Mouse (Mus musculus): ENCODE measurements around the gene Prss42. TPM values are rescaled to one million over a fixed set of nuclear protein-coding genes. Genes with fewer than 3 reads are reported as not detected.
"Not testable (repeated sequence)": the region's sequence is repeated elsewhere in the genome, so short reads cannot be mapped to it uniquely, and the experiment has no call there.

Gene Prss42
- polyA plus RNA-seq, 1 experiment from 2014 or later: not detected

DNA sequence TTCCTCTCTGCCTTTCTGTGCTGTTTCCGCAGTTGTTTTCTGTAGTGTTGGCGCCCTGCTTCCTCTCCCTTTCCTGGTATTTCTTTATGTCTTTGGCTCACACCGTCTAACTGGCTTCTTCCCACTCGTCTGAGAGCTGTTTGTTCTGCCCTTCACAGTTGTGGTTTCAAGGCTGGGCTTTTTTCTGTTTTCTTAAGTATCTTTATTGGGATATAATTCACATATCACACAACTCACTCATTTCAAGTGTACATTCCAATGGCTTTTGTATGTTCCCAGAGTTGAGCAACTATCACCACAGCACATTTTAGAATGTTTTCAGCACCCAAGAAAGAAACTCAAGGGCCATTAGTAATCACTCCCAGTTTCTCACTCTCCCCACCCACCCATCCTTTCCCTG is 7.5 kb upstream of the Prss42 start:
- H3K27ac ChIP-seq (replicated peaks): no peak overlapping the region
- 46% methylated on average over 4 of the region's 4 CpGs for WGBS (ENCODE audit: insufficient replicate concordance)
- H3K36me3 ChIP-seq (replicated peaks): no peaks in the 10 kb centered on the region
- no peak overlapping the region for H3K4me3 ChIP-seq (replicated peaks)
- H3K9ac ChIP-seq: no peak overlapping the region
- no peak overlapping the region for H3K4me2 ChIP-seq
- no peaks in the 10 kb centered on the region for H3K9me3 ChIP-seq (replicated peaks)
- ATAC-seq (ENCODE audit: insufficient read depth): no peak
- H3K27me3 ChIP-seq: no peaks in the 10 kb centered on the region
- no peaks in the 10 kb centered on the region for H3K4me1 ChIP-seq (replicated peaks)

DNA sequence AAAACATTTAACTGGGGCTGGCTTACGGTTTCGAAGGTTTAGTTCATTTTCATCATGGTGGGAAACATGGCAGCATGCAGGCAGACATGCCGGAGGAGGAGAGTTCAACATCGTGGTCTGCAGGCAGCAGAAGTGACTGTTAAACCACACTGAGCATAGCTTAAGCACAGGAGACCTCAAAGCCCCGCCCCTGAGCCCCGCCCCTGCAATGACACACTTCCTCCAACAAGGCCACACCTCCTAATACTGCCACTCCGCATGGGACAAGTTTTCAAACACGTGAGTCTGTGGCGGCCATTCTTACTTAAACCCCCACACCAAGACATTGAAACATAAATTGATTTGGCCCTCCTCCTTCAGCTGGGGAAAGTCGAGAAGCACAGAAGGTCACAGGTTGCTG is 953 bp upstream of the Prss42 start:
- no peak overlapping the region for H3K9ac ChIP-seq
- 55% methylated on average over 10 of the region's 10 CpGs for WGBS (ENCODE audit: insufficient replicate concordance)

DNA sequence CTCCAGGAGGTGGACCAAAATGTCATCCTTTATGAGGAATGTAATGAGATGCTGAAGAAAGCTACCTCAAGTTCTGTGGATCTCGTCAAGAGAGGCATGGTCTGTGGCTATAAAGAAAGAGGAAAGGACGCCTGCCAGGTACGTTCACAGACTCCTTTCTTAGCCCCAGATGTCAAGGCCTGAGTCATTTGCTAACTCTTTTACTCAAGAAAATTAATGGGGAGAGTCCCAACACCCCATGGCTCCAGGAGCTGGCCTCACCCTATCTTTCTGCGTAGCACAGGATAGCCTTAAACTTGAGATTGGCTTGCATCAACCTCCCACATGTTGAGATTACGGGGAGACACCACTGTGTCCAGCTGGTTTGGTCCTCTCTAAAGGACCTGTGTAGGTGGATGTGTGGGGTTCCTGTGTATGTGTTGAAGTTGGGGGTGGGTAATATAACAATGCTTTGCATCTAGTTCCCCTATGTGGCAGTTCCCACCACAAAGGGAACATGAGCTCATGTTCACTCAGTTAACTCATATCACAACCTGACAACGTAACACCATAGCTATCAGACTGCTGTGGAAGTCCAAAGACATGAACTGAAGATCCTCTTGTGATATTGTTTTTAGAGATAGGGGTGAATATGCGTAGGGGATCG is 3.0 kb downstream of the Prss42 start:
- H3K27ac ChIP-seq (replicated peaks): no peak overlapping the region
- no peaks in the 10 kb centered on the region for H3K4me1 ChIP-seq (replicated peaks)
- no peaks in the 10 kb centered on the region for H3K9me3 ChIP-seq (replicated peaks)
- no peaks in the 10 kb centered on the region for H3K27me3 ChIP-seq
- ATAC-seq (ENCODE audit: insufficient read depth): no peak
- no peak overlapping the region for H3K4me2 ChIP-seq
- no peak overlapping the region for H3K9ac ChIP-seq
- no peaks in the 10 kb centered on the region for H3K36me3 ChIP-seq (replicated peaks)
- WGBS (ENCODE audit: insufficient replicate concordance): 61% methylated on average over 8 of the region's 8 CpGs
- no peak overlapping the region for H3K4me3 ChIP-seq (replicated peaks)

More for the DNA sequence above, 953 bp upstream of the Prss42 start:
- Histone ChIP-seq H3K9me3 (replicated peaks) (no peaks in the 10 kb centered on the region), H3K36me3 (replicated peaks) (no peaks in the 10 kb centered on the region), H3K27ac (replicated peaks) (no peak overlapping the region), H3K4me2 (no peak overlapping the region), H3K27me3 (no peaks in the 10 kb centered on the region), H3K4me1 (replicated peaks) (no peaks in the 10 kb centered on the region), H3K4me3 (replicated peaks) (no peak overlapping the region)
- no peak for ATAC-seq (ENCODE audit: insufficient read depth)

DNA sequence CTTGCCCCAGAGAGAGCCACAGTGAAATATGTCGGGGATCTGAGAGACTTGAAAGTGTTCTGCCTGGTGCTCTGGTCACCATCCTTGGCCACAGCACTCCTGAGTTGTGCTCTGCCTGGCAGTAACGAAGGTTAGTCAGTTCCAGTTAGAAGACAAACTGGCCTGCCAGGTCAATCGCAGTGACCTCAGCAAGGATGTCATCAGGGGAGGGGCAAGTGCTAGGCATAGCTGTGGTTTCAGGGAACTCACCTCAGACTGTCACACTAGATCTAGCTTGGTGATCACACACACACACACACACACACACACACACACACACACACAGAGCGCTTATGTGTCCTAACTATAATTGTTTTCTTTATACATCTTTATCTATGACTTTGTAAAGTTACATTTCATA is 5.3 kb downstream of the Prss42 start:
- H3K4me2 ChIP-seq: no peak overlapping the region
- ATAC-seq (ENCODE audit: insufficient read depth): no peak
- H3K27ac ChIP-seq (replicated peaks): no peak overlapping the region
- H3K36me3 ChIP-seq (replicated peaks): no peaks in the 10 kb centered on the region
- no peaks in the 10 kb centered on the region for H3K4me1 ChIP-seq (replicated peaks)
- WGBS (ENCODE audit: insufficient replicate concordance): 49% methylated on average over 4 of the region's 4 CpGs
- H3K9ac ChIP-seq: no peak overlapping the region
- H3K27me3 ChIP-seq: no peaks in the 10 kb centered on the region
- no peak overlapping the region for H3K4me3 ChIP-seq (replicated peaks)
- H3K9me3 ChIP-seq (replicated peaks): no peaks in the 10 kb centered on the region

DNA sequence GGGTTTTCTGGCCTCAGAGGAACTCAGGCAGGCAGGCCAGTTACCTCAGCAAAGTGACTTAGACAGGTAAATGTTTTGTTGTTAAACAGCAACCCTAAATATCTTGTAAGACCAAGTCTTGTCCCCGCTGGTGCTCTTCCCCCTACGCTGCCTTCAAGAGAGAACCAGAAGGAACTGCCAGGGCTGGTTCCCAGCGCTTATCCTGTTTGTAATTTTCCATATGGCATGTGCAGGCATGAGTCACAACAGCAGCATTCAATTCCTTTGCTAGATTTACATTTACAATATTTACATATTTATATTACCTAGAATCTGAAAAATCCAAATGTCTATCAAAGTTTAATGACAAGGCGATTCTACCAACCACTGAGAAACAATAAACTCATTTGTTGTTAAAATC is 12.1 kb downstream of the Prss42 start:
- no peak overlapping the region for H3K27ac ChIP-seq (replicated peaks)
- H3K4me1 ChIP-seq (replicated peaks): no peaks in the 10 kb centered on the region
- no peak for ATAC-seq (ENCODE audit: insufficient read depth)
- no peak overlapping the region for H3K9ac ChIP-seq
- H3K9me3 ChIP-seq (replicated peaks): no peaks in the 10 kb centered on the region
- H3K4me2 ChIP-seq: no peak overlapping the region
- no peaks in the 10 kb centered on the region for H3K36me3 ChIP-seq (replicated peaks)
- H3K27me3 ChIP-seq: no peaks in the 10 kb centered on the region
- no peak overlapping the region for H3K4me3 ChIP-seq (replicated peaks)
- 61% methylated on average over 4 of the region's 4 CpGs for WGBS (ENCODE audit: insufficient replicate concordance)

DNA sequence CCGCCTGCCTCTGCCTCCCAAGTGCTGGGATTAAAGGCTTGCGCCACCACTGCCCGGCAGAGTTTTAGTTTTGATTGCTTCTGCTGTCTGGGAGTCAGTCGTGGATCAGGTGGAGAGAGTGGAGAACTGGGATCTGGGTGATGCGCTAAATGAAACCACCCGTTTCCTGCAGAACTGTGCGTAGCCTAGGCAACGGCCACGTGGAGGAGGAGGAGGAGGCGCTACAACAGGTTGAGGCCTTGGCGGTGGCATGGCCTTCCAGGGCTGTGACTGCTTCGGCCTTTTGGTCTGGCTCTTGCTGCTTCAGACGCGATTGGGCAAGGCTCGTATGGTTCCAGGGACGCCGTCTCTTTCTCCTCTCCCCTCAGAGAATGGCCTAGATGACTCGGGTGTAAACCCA is 15.8 kb downstream of the Prss42 start, which contains the start of gene Prss44:
TSS of gene Prss44 (plus strand) at position 206 of the 400 bp plus-strand sequence.
- no peak for ATAC-seq (ENCODE audit: insufficient read depth)
- H3K27me3 ChIP-seq: no peaks in the 10 kb centered on the region
- H3K9ac ChIP-seq: no peak within 1 kb of the TSS
- no peak within 1 kb of the TSS for H3K4me2 ChIP-seq
- H3K9me3 ChIP-seq (replicated peaks): no peaks in the 10 kb centered on the region
- H3K36me3 ChIP-seq (replicated peaks): no peaks in the 10 kb centered on the region
- 50% methylated on average over 18 of the region's 18 CpGs for WGBS (ENCODE audit: insufficient replicate concordance)
- no peaks in the 10 kb centered on the region for H3K4me1 ChIP-seq (replicated peaks)
- no peak within 1 kb of the TSS for H3K27ac ChIP-seq (replicated peaks)
- no peak within 1 kb of the TSS for H3K4me3 ChIP-seq (replicated peaks)

DNA sequence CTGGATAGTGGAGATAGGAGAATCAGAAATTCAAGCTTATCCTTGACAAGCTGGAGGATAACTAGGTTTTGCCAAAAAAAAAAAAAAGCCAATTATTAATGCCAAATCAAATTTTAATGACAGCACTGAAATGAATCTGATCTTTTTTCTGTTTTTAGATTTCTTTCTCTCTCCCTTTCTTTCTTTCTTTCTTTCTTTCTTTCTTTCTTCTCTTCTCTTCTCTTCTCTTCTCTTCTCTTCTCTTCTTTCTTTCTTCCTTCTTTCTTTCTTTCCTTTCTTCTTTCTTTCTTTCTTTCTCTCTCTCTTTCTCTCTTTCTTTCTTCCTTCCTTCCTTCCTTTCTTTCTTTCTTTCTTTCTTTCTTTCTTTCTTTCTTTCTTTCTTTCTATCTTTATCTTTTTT is 22.6 kb downstream of the Prss42 start:
- H3K9me3 ChIP-seq (replicated peaks); H3K4me1 ChIP-seq (replicated peaks); H3K4me3 ChIP-seq (replicated peaks); H3K36me3 ChIP-seq (replicated peaks); H3K9ac ChIP-seq; H3K27ac ChIP-seq (replicated peaks); H3K4me2 ChIP-seq; ATAC-seq (ENCODE audit: insufficient read depth); H3K27me3 ChIP-seq: not testable (repeated sequence)

DNA sequence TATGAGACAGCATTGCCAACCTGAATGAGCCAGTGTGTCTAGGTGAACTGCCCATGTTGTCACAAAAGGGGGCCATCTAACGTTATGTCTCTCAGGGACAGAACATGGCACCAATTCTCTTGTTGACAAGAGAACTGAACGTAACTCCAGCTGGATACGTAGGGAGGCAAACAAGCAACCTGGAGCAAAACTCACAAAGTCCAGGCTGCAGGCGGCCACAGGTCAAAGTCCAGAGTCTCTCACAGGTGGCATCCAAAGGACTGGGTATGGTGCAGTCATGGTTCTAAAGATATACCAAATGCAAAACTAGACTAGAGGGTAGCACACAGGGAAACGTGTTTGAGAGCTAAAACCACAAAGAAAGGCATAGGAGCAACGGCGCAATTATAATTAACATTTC is 23.5 kb downstream of the Prss42 start:
- Histone ChIP-seq H3K9ac (no peak overlapping the region), H3K4me3 (replicated peaks) (no peak overlapping the region), H3K4me2 (no peak overlapping the region), H3K27me3 (0 out of 2 replicates have a peak, but pooled peaks cover 4% of the 10 kb centered on the region), H3K36me3 (replicated peaks) (no peaks in the 10 kb centered on the region), H3K9me3 (replicated peaks) (no peaks in the 10 kb centered on the region), H3K27ac (replicated peaks) (no peak overlapping the region), H3K4me1 (replicated peaks) (no peaks in the 10 kb centered on the region)
- 60% methylated on average over 7 of the region's 7 CpGs for WGBS (ENCODE audit: insufficient replicate concordance)
- no peak for ATAC-seq (ENCODE audit: insufficient read depth)

DNA sequence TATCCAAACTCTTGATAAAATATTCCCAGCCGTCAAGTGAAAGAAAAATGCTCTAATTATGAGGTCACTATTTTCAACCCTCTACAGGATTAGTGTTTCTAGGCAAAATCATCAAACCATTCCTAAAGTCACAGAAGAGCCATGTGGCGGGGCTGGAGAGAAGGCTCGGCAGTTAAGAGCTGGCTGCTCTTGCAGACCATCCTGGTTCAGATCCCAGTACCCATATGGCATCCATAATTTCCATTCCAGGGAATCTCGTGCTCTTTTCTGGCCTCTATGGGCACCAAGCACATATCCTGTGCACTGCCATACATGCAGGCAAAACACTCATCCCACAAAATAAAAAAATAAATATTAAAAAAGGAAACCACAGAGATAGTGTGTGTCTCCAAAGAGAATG is 27.5 kb downstream of the Prss42 start:
- Histone ChIP-seq H3K4me1 (replicated peaks) (no peaks in the 10 kb centered on the region), H3K27me3 (peaks cover 7% of the 10 kb centered on the region; the same call in 1 of the 2 replicates), H3K4me3 (replicated peaks) (no peak overlapping the region), H3K36me3 (replicated peaks) (no peaks in the 10 kb centered on the region), H3K9me3 (replicated peaks) (no peaks in the 10 kb centered on the region), H3K9ac (no peak overlapping the region), H3K27ac (replicated peaks) (no peak overlapping the region), H3K4me2 (no peak overlapping the region)
- WGBS (ENCODE audit: insufficient replicate concordance): 53% methylated on average over 4 of the region's 4 CpGs
- ATAC-seq (ENCODE audit: insufficient read depth): no peak

DNA sequence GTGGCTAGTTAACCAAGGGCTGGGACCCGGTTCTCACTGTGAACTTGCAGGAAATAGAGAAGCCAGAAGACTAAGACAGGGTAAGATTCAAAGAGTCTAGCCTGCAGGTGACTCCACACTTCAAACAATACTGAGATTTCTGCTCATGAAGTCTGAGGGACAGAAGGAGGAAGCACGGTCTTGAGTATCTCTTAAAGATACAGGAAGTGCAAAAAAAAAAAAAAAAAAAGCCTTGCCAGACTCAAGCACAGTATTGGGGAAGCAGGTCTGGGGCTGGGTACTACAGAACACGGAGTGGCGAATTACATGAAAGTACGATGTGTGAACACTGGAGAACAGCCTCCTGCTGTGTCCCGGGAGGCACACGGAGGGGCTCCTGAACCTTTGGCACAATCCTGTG is 27.9 kb downstream of the Prss42 start:
- no peak overlapping the region for H3K9ac ChIP-seq
- H3K9me3 ChIP-seq (replicated peaks): no peaks in the 10 kb centered on the region
- WGBS (ENCODE audit: insufficient replicate concordance): 26% methylated on average over 7 of the region's 7 CpGs
- H3K4me1 ChIP-seq (replicated peaks): no peaks in the 10 kb centered on the region
- H3K4me3 ChIP-seq (replicated peaks): no peak overlapping the region
- no peak for ATAC-seq (ENCODE audit: insufficient read depth)
- no peak overlapping the region for H3K27ac ChIP-seq (replicated peaks)
- peaks cover 7% of the 10 kb centered on the region; the same call in 1 of the 2 replicates for H3K27me3 ChIP-seq
- no peak overlapping the region for H3K4me2 ChIP-seq
- no peaks in the 10 kb centered on the region for H3K36me3 ChIP-seq (replicated peaks)

DNA sequence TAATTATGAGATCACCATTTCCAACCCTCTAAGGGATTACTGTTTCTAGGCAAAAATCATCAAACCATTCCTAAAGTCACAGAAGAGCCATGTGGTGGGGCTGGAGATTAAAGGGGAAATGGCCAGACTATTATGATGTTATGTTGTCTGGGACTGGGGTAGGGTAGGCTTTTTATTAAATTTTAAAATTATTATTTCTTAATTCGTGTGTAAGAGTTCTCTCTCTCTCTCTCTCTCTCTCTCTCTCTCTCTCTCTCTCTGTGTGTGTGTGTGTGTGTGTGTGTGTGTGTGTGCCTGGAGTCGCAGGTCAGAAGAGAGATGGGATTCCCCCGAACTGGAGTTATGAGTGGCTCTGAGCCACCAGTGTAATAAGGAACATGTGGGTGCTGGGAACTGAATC is 28.4 kb downstream of the Prss42 start, which contains the start of gene Prss43:
TSS of gene Prss43 (plus strand) at position 301 of the 400 bp plus-strand sequence.
- H3K9me3 ChIP-seq (replicated peaks): no peaks in the 10 kb centered on the region
- no peaks in the 10 kb centered on the region for H3K4me1 ChIP-seq (replicated peaks)
- H3K9ac ChIP-seq: no peak within 1 kb of the TSS
- no peaks in the 10 kb centered on the region for H3K36me3 ChIP-seq (replicated peaks)
- no peak for ATAC-seq (ENCODE audit: insufficient read depth)
- no peak within 1 kb of the TSS for H3K4me3 ChIP-seq (replicated peaks)
- H3K27ac ChIP-seq (replicated peaks): no peak within 1 kb of the TSS
- no peak within 1 kb of the TSS for H3K4me2 ChIP-seq
- 68% methylated on average over 3 of the region's 3 CpGs for WGBS (ENCODE audit: insufficient replicate concordance)
- peaks cover 7% of the 10 kb centered on the region; the same call in 1 of the 2 replicates for H3K27me3 ChIP-seq

DNA sequence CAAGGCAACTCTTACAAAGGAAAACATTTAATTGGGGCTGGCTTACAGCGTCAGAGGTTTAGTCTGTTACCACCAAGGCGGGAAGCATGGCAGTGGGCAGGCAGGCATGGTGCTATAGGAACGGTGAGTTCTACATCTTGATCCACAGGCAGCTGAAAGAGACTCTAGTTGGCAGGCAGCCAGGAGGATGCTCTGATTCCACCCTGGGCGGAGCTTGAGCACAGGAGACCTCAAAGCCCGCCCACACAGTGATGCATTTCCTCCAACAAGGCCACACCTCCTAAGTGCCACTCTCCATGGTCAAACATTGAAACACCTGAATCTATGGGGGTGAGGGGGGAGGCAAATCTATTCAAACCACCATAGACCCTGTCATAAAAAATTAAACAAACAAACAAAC is 35.1 kb downstream of the Prss42 start:
- ATAC-seq (ENCODE audit: insufficient read depth): no peak
- no peak overlapping the region for H3K27ac ChIP-seq (replicated peaks)
- no peaks in the 10 kb centered on the region for H3K4me1 ChIP-seq (replicated peaks)
- WGBS (ENCODE audit: insufficient replicate concordance): 50% methylated on average over 5 of the region's 5 CpGs
- no peaks in the 10 kb centered on the region for H3K9me3 ChIP-seq (replicated peaks)
- no peak overlapping the region for H3K4me2 ChIP-seq
- H3K36me3 ChIP-seq (replicated peaks): no peaks in the 10 kb centered on the region
- H3K27me3 ChIP-seq: no peaks in the 10 kb centered on the region
- no peak overlapping the region for H3K9ac ChIP-seq
- no peak overlapping the region for H3K4me3 ChIP-seq (replicated peaks)

Data from liver, embryonic 15.5 days (tissue).